Mouse (Mus musculus) spleen, postnatal 36 days (tissue): ENCODE measurements around the gene Erbb2.

Source experiments
- DNase-seq, 2 experiments: peaks; one replicate each; pipeline ENCODE4 v3.0.0; 2022; ENCODE audit warnings: low spot score in 2 of 2, mixed read lengths in 1 of 2

Gene Erbb2

DNA sequence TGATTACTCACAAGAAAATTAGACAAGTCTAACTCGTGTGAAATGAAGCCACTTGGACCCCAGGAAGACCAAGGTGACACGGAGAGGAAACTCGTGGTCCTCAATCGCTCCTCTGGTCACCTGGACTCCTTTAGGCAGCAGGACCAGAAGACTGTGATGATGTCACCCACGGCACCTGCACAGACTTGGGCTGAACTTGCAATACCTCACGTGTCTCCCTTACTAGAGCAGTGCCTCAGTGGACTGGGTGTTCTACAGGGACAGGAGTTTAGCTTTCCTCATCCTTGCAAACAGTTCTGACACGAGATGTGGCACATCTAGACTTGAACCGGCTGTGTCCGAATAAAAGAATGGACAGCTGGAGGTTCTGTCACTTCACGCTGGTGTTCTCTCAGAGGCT is 69.8 kb downstream of the Erbb2 start:
- no peak for DNase-seq

DNA sequence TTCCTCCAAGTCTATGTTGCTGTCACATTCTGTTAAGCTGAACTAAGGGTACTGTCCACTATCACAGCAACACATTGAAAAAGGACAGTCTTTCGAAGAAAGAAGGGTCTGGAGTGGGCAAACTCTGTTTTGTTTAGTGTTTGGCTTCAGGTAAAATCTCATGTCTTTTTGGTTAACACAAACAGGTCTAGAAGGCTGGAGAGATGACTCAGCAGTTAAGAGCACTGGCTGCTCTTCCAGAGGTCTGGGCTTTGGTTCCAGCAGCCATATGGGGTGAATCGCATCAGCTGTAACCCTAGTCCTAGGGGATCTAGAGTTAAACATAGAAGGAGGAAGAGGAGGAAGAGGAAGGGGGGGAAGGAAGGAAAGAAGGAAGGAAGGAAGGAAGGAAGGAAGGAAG is 73.5 kb downstream of the Erbb2 start:
- DNase-seq, result no peak
